Mouse (Mus musculus): ENCODE results near the gene Gsdma.

- TF ChIP-seq POLR2A (IDR thresholded peaks at IDR 0.05; ENCODE audit: control insufficient read depth in 1 of 2, insufficient read depth in 1 of 2, low read depth in 1 of 2, low read length in 2 of 2, poor library complexity in 1 of 2) (peak in 1 of 2 experiments; percentile 37; a peak in 1 of 4 replicates), USF1 (IDR thresholded peaks at IDR 0.05; ENCODE audit: low read depth, low read length) (no peak), POLR2AphosphoS5 (IDR thresholded peaks at IDR 0.05; ENCODE audit: borderline replicate concordance, low read depth, low read length) (no peak)
Observed at GRCm38 (mm10) chr11:98696454-98697216, 32.5 kb downstream of the Gsdma start.

Data from MEL (cell line).